Mouse (Mus musculus): ENCODE results near the gene Smco3.

DNA sequence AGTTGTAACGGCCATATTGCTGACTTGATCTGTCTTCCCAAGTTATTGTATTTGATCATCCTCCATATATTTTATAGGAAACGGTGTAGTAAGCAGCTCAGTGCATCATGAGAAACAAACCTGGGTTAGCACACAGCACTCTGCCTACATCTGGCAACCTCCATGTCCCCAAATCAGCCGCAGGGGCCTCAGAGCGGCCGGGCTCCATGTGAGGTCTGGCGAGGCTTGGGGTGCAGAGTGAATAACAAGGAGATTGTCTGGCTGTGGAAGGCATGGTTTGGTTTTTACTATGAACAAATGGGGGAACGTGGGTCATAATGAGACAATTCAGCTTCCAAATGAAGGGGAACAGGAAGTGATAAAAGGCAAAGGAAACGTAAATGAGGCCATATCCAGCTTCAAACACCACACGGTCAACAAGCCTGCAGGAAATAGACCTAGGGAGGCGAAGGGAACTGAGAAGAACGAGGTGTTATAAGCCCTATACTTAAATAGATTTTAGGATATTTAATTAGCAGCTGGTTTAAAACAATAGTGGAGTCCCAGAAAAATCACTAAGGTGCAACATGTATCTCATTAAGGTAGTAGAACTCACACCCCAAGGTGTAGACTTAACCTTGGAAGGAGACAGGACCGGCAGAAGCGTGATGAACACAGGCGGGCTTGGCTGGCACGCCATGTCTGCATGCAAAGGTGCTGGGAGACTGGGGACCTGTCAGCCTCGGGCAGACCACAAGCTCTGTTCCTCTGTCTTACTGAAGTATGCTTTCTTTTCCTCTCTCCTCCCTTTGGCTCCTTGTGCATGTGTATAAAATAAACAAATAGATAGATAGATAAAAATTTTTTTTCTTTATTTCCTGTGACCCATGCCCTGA is 42.1 kb downstream of the Smco3 start:
- TF ChIP-seq POLR2A (IDR thresholded peaks at IDR 0.05; ENCODE audit: borderline replicate concordance, low read depth, low read length), result no peak
- TF ChIP-seq CTCF (IDR thresholded peaks at IDR 0.05; ENCODE audit: low read depth, low read length), result no peak

All from bone marrow macrophage, adult 2 months (primary cell).